Comparison of ENCODE assay signal across 8 mouse cellular contexts in the genomic region with DNA sequence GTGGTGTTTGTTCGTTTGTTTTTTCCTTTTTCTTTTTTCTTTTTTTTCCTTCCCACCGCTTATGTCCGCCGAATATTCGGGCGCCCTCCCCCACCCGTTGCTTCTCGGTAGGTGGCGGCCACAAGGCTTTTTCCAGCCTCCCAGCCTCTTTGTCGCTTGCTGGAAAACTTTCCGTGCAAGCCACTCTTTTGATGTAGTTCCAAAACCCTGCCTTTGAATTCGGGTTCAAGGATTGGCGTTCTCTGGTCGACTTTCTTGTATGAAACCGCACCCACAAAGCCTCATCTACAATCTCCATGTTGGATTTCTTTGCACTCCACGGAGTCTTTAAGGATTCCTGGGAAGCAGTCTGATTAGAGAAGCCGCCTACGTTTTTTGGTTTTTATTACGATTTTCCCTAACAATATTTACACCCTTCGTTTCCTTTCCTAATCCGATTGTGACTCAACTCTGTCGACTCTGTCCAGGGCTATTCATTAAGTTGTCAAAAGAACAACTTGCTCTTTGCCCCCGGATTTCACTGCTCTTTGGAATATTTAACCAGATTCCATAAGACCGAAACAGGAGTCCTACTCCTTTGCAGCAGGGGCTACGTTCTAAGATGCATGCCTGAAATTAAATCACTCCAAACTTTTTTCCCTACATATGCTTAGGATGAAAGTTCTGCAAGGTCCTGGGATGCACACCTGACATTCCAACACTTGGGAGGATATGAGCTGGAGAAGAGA. TPM values are rescaled to one million over a fixed set of nuclear protein-coding genes. Genes with fewer than 3 reads are reported as not detected.
A peak's percentile ranks its signal among the peaks of the same experiment; 100 is the strongest.
DNase-seq lines count a peak whose midpoint lies in the region; ATAC-seq and TF ChIP-seq lines count a peak whose summit lies in the region.

No protein-coding gene starts in this region.

- peaks cover 31% of the 10 kb centered on the region for H3K4me1 ChIP-seq in forebrain, embryonic 16.5 days (replicated peaks; ENCODE audit: control insufficient read depth, insufficient read depth, low read length)
- peaks cover 44% of the 10 kb centered on the region for H3K4me1 ChIP-seq in hindbrain, embryonic 10.5 days (replicated peaks)
- H3K4me1 ChIP-seq in lung, adult 2 months (ENCODE audit: control insufficient read depth, insufficient read depth, low read length), result peaks cover 3% of the 10 kb centered on the region

- H3K9ac ChIP-seq in forebrain, embryonic 16.5 days (replicated peaks; ENCODE audit: low read depth, low read length), result peak overlapping the region; percentile 36; the same call in 1 of the 2 replicates

- peak overlapping the region; percentile 81 for H3K4me3 ChIP-seq in forebrain, embryonic 16.5 days (replicated peaks; ENCODE audit: low read length)
- peak overlapping the region; percentile 91 for H3K4me3 ChIP-seq in hindbrain, embryonic 10.5 days
- peak overlapping the region; percentile 85 for H3K4me3 ChIP-seq in layer of hippocampus, adult 2 months
- H3K4me3 ChIP-seq in lung, adult 2 months (replicated peaks; ENCODE audit: extremely low read depth, low read depth, low read length), result peak overlapping the region; percentile 67

- H3K27me3 ChIP-seq in forebrain, embryonic 16.5 days (replicated peaks; ENCODE audit: control insufficient read depth, insufficient read depth, low read length), result no peaks in the 10 kb centered on the region
- H3K27me3 ChIP-seq in hindbrain, embryonic 10.5 days (ENCODE audit: insufficient read depth, poor library complexity, severe bottlenecking), result no peaks in the 10 kb centered on the region

- no peak for ATAC-seq in forebrain, embryonic 16.5 days

- no peak for TF ChIP-seq POLR2A in brain, embryonic 14.5 days (IDR thresholded peaks at IDR 0.05; ENCODE audit: borderline replicate concordance, extremely low read depth, insufficient read depth, insufficient read length, poor library complexity, severe bottlenecking)
- TF ChIP-seq POLR2A in lung, adult 2 months (IDR thresholded peaks at IDR 0.05; ENCODE audit: borderline replicate concordance, extremely low read depth, low read depth, low read length), result 0 out of 2 replicates have a peak, but pooled peaks have one; percentile 9

- H3K4me2 ChIP-seq in forebrain, embryonic 16.5 days (ENCODE audit: low read length), result peak overlapping the region; percentile 64

- peak overlapping the region; percentile 86 for H3K27ac ChIP-seq in forebrain, embryonic 16.5 days (ENCODE audit: low read length)
- H3K27ac ChIP-seq in hindbrain, embryonic 10.5 days, result peak overlapping the region; percentile 100
- peak overlapping the region; percentile 100 for H3K27ac ChIP-seq in layer of hippocampus, adult 2 months

- 0 out of 2 replicates have a peak, but pooled peaks have one; percentile 8 for TF ChIP-seq CTCF in brain, embryonic 14.5 days (IDR thresholded peaks at IDR 0.05; ENCODE audit: borderline replicate concordance, extremely low read depth, insufficient read depth, insufficient read length)
- TF ChIP-seq CTCF in layer of hippocampus, adult 2 months (conservative IDR thresholded peaks at IDR 0.05), result peak; percentile 32
- TF ChIP-seq CTCF in lung, adult 2 months (IDR thresholded peaks at IDR 0.05; ENCODE audit: insufficient read depth, low read length), result no peak

- WGBS in forebrain, embryonic 16.5 days, result under 1% methylated on average over 25 of the region's 25 CpGs
- WGBS in hindbrain, embryonic 10.5 days, result under 1% methylated on average over 25 of the region's 25 CpGs
- 3% methylated on average over 25 of the region's 25 CpGs for WGBS in lung, adult 2 months

- H3K9me3 ChIP-seq in forebrain, embryonic 16.5 days (ENCODE audit: control insufficient read depth, low read length), result no peaks in the 10 kb centered on the region
- H3K9me3 ChIP-seq in hindbrain, embryonic 10.5 days, result no peaks in the 10 kb centered on the region

- DNase-seq in MEL-GATA-1-ER (ENCODE audit: extremely low read depth, low read depth), result peak; percentile 24
- DNase-seq in brain, embryonic 14.5 days (ENCODE audit: low read depth), result peak; percentile 92
- DNase-seq in hindbrain, embryonic 10.5 days (ENCODE audit: low spot score), result peak; percentile 69
- DNase-seq in layer of hippocampus, adult 2 months (ENCODE audit: low spot score in 2 of 2), result peak; percentile 46 to 53
- DNase-seq in lung, adult 2 months, result peak; percentile 53
- DNase-seq in ovary, postnatal 10 days (ENCODE audit: low spot score), result peak; percentile 45
- no peak for DNase-seq in T-cell, adult 2 months (ENCODE audit: low spot score)

- H3K36me3 ChIP-seq in forebrain, embryonic 16.5 days (ENCODE audit: control insufficient read depth, insufficient read depth), result no peaks in the 10 kb centered on the region
- peaks cover 13% of the 10 kb centered on the region for H3K36me3 ChIP-seq in hindbrain, embryonic 10.5 days

RNA-seq across cellular contexts. Expression of a gene that starts 1.2 kb away (rescaled TPM):
- 156 and 196 TPM in 2 replicates for polyA plus RNA-seq in brain, embryonic 14.5 days (2012; rRNA removed)
- 168 and 187 TPM in 2 replicates for polyA plus RNA-seq in forebrain, embryonic 16.5 days (2015; fragmentation: Nextera tagmentation; extraction: Ambion mirVana)
- 180 and 189 TPM in 2 replicates for polyA plus RNA-seq in hindbrain, embryonic 10.5 days (2016; fragmentation: Nextera tagmentation; extraction: Ambion mirVana)
- 100 to 1,000 TPM; 222 to 227 TPM for total RNA-seq in layer of hippocampus, adult 2 months (2021)
- 63.8 and 79.5 TPM in 2 replicates for polyA plus RNA-seq in lung, adult 2 months (2012; rRNA removed)
